Mouse (Mus musculus): ENCODE measurements around the gene Eln.

Gene Eln

GRCm38 (mm10) chr5:134680238-134680637 is 66.9 kb downstream of the Eln start:
- no peak for DNase-seq

- DNase-seq: no peak
These were observed 68.1 kb downstream of the Eln start for GRCm38 (mm10) chr5:134678827-134679546.

GRCm38 (mm10) chr5:134678031-134678430 is 69.1 kb downstream of the Eln start:
- no peak for DNase-seq

GRCm38 (mm10) chr5:134677491-134677890 is 69.6 kb downstream of the Eln start:
- DNase-seq: no peak

GRCm38 (mm10) chr5:134675956-134676759 is 71.0 kb downstream of the Eln start:
- peak; percentile 30 for DNase-seq

- no peak for DNase-seq
These were observed 72.1 kb downstream of the Eln start for GRCm38 (mm10) chr5:134674977-134675376.

- DNase-seq: no peak
These were observed 74.5 kb downstream of the Eln start for GRCm38 (mm10) chr5:134672611-134673010.

- no peak for DNase-seq
These were observed 75.0 kb downstream of the Eln start for GRCm38 (mm10) chr5:134672198-134672516.

GRCm38 (mm10) chr5:134671335-134672197 is 75.6 kb downstream of the Eln start:
- no peak for DNase-seq

- no peak for DNase-seq
These were observed 78.0 kb downstream of the Eln start for GRCm38 (mm10) chr5:134669001-134669708.

GRCm38 (mm10) chr5:134668495-134668894 is 78.6 kb downstream of the Eln start:
- DNase-seq: no peak

GRCm38 (mm10) chr5:134656708-134657107 is 90.4 kb downstream of the Eln start:
- no peak for DNase-seq

All from right cerebral cortex, postnatal 25 days (tissue).